Mouse (Mus musculus) heart, postnatal 10 days (tissue): ENCODE measurements around the gene A4galt. TPM values are rescaled to one million over a fixed set of nuclear protein-coding genes. Genes with fewer than 3 reads are reported as not detected.
"Not testable (repeated sequence)": the region's sequence is repeated elsewhere in the genome, so short reads cannot be mapped to it uniquely, and the experiment has no call there.

Source experiments
- DNase-seq, 2 experiments: peaks; one replicate each; pipeline ENCODE4 v3.0.0; 2021
- intact Hi-C: fragments of 180-260 bp; cut with DNase I; formaldehyde crosslinking; loops from one replicate; pipeline ENCODE4 v1.15.1; 2025
- total RNA-seq, 2 experiments: library from RNA; stranded (reverse); gene quantifications; 2 replicates each; pipeline ENCODE4 v1.2.3; 2021

A4galt gene
- 1 to 10 TPM; 5.3 to 7.5 TPM for total RNA-seq

DNA sequence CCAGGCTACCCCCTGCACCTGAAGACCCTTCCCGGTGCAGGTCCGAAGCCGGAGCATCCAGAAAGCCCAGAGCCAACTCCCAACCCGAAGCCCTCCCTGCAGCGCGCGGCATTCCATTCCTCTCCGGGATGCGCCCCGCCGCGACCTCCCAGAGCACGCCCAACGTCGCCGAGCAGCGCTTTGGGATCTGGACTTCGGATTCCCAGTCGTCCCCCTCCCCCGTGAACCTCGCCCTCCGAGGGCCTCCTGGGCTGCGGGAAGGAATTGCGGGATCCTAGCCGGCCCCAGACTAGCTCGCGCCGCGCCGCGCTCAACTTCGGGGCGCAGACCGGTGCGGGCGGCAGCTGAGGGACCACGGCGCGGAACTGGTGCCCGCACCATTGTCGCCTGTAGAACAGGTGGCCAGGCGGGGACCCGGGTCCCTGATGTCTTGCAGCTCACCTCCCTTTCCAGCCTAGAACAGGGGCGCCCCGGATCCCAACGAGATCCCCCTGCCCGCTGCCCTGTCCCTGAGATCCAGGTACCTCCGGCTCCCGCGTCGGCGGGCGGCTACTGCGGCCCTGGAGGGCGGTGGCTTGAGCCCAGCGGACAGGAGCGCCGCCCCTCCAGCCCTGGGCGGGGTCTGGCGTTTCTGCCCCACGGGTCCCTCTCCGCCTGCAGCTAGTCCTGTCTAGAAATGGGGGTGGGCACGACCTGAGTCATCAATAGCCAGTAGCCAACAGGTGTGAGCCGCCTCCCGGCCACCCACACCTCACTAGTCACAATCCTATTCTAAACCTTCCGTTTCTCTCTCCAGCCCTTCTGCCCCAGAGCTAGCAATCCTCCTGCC, at the start of gene A4galt:
Gene A4galt (minus strand): TSS at position 599 of the 829 bp plus-strand sequence.
- peak; percentile 42 to 54 for DNase-seq
- intact Hi-C loops = no loop called here

- DNase-seq = no peak
- intact Hi-C loops = no loop called here
Measured at GRCm38 (mm10) chr15:83299916-83300582, 48.5 kb upstream of the A4galt start.

GRCm38 (mm10) chr15:83299450-83299849, 47.9 kb upstream of the A4galt start:
- no peak for DNase-seq
- intact Hi-C loops = no loop called here

GRCm38 (mm10) chr15:83298810-83299209, 47.2 kb upstream of the A4galt start:
- intact Hi-C loops = no loop called here

DNA sequence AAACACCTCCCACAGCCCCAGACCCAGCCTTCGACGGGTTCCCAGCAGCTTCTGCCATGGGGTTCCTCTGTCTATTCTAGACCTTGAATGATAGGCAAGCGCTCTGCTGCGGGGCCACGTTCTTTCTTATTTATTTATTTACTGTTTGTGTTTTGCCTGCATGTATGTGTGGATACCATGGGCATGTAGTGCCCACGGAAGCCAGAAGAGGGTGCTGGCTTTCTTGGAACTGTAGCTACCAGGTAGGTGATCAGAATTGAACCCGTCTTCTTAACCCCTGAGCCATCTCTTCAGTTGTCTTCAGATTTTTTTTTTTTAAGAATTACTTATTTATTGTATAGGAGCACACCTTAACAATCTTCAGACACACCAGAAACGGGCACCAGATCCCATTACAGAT, 46.7 kb upstream of the A4galt start:
- intact Hi-C loops = no loop called here
- no peak for DNase-seq

More at GRCm38 (mm10) chr15:83298810-83299209, 47.2 kb upstream of the A4galt start:
- DNase-seq = no peak

DNA sequence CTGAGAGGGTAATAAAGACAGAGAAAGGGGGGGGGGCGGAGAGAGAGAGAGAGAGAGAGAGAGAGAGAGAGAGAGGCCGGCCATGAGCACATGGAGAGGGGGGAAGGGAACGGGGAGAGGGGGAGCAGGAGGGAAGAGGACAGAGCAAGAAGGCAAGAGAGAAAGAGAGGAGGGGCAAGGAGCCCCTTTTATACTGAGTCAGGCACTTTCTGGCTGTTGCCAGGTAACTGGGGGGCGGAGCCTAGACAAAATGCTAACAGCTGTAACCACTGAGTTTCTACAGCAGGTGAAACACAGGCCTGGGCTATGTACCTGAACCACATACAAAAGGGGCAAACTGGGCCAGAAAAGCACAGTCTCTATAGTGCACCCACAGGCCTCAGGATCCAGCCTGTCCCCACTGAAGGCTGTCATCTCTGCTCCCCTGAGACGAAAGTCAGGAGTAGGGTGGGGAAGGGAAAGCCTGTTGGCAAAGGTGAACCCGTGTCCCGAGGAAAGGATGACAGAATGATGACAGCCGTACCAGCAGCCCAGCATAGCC, 45.3 kb upstream of the A4galt start:
- no peak for DNase-seq
- intact Hi-C loops = no loop called here

GRCm38 (mm10) chr15:83296050-83296449, 44.5 kb upstream of the A4galt start:
- DNase-seq = peak in 1 of 2 experiments; percentile 11
- intact Hi-C loops = no loop called here

DNA sequence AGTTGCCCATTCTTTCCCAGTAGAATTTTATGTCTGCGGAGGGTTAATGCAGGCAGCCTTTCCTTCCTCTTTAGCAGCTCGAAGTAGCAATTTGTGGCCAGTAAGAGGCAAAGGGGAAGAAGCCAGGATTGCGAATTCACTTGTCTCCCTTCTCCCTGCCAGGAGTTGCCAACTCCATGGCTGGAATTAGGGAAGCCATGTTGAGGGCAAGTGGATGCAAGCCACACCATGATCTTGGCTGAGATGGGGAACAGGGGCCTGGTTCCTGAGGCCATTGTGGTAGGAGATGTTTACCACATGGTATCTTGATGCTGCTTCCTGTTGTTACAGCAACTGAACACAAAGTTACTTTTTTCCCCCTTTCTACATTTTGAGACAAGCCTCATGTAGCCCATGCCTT, 43.4 kb upstream of the A4galt start:
- intact Hi-C loops = no loop called here
- DNase-seq = peak in 1 of 2 experiments; percentile 15

DNA sequence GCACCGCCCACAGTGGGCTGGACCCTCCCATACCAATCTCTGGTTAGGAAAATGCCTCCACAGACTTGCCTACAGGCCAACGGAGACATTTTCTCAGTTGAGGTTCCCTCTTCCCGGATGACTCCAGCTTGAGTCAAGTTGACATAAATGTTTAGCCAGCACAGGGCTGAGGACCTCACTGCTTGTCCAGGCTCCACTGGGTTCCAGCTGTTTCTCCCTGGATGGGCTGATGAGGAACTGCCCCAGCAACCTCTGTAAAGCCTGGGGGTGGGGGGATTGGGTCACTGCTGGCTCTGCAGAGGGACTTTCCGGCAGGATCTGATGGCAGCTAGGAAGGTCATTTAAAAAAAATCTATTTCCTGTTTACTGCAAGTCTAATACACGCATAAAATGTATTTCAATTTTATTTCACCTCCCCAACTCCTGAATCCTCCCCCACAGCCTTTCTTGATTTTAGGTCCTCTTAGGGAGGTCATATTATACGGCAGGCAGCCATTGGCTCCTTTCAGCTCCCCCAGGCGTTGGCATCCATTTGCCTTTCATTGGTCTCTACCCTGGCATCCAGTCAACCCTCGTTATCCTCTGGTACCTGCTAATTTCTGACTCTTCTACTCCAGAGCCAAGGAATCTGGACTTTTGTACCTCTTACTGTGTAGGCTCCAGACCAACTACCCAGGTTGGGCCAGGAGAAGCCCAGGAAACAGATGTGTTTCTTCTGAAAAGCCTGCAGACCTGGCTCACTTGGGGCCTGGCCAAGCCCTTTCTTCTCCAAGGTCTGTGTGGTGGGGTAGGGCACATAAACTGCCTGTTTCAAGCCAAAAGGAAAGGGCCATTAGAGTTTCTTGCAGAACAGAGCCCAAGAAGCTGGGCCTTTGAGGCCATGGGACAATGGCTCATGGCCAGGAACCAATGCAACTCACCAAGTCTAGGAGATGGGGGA, 42.4 kb upstream of the A4galt start:
- intact Hi-C loops = no loop called here

GRCm38 (mm10) chr15:83293144-83293543, 41.6 kb upstream of the A4galt start:
- intact Hi-C loops = no loop called here
- DNase-seq = peak; percentile 51 to 54

More for the DNA sequence above, 42.4 kb upstream of the A4galt start:
- DNase-seq = peak; percentile 43 to 65

DNA sequence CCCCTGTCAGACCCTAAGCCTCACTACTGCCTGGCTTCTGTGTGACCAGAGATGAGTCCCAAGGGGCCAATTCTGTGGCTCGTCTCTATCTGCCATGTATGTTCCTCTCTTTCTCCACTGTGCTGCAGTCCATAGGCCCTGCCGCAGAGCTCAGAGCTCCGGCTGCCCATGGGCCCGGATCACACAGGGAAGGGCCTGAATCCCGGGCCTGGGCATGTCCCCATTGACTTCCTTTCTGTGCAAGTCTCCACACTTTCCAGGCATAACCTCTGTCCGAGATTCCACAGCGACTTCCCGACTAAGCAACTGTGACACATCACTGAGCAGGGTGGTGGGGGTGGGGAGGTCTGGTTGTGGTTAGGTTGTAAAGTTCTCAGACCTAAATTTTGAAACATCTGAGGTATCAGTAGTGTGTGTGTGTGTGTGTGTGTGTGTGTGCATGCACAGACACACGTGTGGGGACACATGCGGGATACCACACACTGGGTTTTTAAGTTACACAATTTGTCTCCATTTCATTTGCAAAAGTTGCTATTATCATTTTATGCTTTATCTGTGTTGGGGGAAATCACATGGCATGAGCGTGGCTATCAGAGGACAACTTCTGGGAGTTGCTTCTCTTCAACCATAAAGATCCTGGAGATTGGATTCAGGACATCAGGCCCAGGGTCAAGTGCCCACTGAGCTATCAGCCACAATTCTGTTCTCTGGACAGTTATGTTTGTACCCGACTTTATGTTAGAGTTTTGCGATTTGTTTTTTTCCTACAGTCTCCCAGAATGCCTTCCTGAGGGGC, 40.9 kb upstream of the A4galt start:
- peak in 1 of 2 experiments; percentile 36 for DNase-seq
- intact Hi-C loops = no loop called here

GRCm38 (mm10) chr15:83290899-83291298, 39.3 kb upstream of the A4galt start:
- intact Hi-C loops = no loop called here
- no peak for DNase-seq

DNA sequence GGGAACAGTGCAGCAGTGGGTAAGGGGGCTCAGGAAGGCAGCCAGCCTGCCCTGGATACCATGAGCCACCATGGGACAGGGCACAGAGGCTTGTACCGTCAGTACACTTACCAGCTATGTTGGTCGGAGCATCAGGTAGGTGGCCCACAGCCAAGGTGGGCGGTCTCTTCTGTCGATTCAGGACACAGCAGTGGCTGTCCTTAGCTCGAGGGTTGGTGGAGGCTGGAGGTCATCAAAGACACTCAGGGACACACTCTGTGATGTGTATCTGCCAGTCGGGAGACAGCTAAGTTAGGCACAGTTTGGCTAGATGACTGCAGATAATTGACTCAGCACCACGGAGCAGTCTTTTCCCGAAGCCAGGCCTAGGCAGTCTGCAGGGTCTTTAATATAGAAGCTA, 33.3 kb upstream of the A4galt start:
- no peak for DNase-seq
- intact Hi-C loops = no loop called here

DNA sequence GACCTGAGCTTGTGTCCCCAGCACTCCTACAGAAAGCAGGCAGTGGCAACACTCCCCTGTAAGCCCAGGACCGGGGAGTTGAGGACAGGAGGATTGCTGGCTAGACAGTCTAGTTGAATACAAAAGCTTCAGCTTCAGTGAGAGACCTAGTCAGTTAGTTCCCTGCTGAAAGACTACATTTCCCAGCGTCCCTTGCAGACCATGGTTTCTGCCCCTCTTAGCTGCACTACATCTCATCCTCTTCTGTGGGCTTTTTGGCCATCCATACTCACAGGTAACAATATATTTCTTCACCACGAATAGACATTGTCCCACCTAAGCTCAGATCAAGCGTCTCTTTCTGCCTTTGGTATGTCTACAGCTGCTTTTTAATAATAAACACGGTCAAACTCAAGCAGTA, 30.8 kb upstream of the A4galt start:
- intact Hi-C loops = no loop called here
- DNase-seq = no peak

GRCm38 (mm10) chr15:83281303-83281702, 29.7 kb upstream of the A4galt start:
- DNase-seq = no peak
- intact Hi-C loops = no loop called here

DNA sequence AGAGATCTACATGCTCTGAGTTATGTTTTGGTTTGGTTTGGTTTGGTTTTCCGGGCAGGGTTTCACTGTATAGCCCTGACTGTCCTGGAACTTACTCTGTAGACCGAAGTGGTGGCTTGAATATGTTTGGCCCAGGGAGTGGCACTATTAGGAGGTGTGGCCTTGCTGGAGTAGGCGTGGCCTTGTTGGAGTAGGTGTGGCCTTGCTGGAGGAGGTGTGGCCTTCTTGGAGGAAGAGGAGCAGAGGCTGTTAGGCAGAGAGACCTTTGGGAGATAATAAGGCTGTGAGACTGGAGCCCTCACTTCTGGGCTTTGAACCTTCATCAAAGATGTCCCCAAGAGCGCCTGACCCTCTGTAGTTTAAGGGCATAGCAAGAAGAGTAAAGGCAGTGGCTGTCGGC, 27.0 kb upstream of the A4galt start:
- DNase-seq = no peak
- intact Hi-C loops = no loop called here

GRCm38 (mm10) chr15:83277451-83277850, 25.9 kb upstream of the A4galt start:
- DNase-seq = no peak
- intact Hi-C loops = no loop called here

DNA sequence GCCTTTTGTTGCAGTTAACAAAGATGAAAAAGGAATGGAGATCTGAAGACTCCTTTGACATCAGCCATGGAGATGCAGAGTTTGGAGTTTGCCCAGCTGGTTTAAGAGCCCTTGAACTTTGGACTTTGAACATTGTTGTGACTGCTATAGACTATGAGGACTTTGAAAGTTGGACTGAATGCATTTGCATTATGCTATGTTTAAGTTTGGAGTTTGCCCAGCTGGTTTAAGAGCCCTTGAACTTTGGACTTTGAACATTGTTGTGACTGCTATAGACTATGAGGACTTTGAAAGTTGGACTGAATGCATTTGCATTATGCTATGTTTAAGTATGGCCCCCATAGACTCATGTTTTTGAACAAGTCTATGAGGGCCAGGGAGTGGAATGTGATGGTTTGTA, 22.7 kb upstream of the A4galt start:
- intact Hi-C loops, DNase-seq: not testable (repeated sequence)

DNA sequence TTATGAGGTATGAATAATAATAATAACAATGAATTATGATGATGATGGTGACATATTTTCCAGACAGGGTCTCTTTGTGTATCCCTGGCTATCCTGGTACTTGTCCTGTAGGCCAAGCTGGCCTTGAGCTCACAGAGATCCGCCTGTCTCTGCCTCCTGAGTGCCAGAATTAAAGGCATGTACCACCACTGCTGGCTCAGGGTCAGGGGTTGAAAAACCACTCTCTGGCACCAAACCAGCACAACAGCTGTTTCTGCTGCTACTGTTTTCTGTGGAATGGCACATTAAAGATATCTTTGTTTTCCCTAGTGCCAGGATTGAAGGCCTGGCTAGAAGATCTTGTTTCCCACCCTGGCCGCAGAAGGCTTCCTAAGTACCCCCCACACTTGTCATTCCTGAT, 21.4 kb upstream of the A4galt start:
- intact Hi-C loops = no loop called here
- no peak for DNase-seq

DNA sequence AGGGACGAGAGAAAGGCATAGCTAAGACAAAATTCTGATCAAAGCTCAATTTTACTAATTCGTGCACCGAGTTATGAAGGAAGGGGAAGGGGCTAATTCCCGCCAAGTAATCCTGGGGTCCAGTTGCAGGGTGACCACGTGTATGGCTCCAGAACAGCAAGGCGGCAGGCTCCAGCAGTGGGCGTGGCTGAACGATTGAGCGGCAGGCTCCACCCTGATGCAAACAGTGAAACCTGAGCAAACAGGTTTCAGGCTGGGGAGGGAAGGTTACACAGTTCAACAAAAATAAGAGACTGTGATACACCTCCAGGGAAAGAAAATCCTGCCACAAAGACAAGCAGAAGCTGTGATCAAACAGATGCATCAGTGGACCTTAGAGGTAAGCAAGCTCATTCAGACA, 19.6 kb upstream of the A4galt start:
- intact Hi-C loops, DNase-seq: not testable (repeated sequence)
